Mouse (Mus musculus): ENCODE data around the gene Qrfp. TPM values are rescaled to one million over a fixed set of nuclear protein-coding genes. Genes with fewer than 3 reads are reported as not detected.

The Qrfp gene
- total RNA-seq, 1 experiment from 2014 or later: not detected

DNA sequence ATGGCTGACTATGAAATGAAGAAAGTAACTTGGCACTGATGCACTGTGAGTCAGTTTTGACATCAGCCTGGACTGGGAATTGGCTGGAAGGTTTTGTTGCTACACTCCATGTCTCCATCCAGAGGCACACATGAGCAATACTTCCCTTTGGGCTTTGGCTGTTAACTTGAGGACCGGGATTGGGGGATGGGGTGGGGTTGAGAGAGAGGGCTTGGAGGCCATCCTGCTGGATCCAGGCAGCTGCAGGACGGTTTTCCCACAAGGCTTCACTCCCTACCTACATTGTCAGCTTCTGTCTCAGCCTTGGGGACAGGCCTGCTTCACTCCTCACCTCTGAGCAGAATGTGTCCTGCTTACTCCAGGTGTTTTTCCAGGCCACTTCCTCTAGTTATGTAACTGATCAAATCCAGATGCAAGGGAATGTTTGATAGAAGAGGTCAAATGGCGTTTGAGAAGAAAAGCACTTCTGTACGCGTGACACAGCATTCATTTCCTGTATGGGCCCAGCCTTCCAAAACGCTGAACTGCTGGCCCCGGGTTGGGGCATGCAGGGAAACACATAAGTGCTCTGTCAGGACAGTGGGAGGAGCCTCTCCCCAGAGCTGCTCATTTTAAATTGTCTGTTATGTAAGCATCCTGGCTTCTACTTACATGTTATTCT lies 39.5 kb downstream of the Qrfp start:
- DNase-seq: peak; percentile 55

DNA sequence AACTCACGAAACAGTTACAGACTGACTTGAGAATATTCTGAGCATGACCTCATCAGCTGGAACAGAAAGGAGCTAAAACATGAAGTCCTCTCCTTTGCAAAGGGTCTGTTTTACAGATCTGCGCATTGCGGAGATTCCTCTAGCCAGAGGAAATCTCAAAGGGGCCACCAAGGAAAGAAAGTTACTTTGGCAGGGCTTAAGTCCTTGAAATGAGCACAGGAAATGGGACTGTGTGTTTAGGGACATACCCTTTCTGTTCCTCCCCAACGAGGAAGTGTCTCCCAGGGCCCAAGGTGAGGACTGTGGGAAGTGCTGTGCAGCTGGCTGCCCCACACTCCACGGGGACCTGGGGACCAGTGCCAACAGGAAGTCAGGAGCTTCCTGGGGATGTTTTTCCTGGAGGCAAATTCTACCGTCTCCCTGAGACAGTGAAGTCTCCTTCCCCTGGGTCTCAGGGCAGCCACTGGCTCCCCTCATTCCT lies 40.7 kb downstream of the Qrfp start:
- DNase-seq: peak; percentile 66

DNA sequence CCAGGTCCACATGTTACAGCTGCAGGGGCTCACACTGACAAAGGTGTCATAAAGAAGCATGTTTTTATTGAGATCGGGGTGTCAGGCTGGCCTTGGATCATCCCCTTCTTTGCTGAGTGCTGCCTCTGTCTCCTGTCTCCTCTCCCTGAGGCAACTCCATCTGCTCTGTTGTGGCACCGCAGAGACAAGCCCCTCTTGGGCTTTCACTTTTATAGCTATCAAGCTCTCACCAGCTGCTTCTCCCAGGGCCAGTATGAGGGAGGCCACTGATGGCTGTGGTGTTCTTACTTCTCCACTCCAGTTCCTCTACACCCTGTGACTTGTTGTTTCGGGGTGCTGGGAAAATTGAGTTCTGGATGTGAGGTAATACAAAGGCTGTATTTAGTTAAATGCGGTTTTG lies 41.3 kb downstream of the Qrfp start:
- DNase-seq: no peak

DNA sequence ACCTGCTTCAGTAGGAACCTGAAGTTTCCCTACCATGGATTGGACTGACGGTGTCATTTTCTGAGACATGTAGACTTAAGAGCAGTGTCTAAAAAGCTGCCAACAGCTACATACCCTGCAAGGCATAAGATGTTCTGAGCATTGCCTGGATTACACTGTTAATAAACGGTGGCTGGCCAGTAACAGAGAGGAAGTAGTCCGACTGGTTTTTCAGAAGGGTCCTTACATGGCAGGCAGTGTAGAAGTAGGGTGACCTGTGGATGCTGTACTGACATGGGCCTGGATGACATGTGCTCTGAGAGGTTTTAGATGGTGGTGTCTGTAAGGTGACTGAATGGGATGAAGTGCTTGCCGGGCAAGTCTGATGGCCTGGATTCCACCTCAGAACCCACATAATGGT lies 42.6 kb downstream of the Qrfp start:
- no peak for DNase-seq

DNA sequence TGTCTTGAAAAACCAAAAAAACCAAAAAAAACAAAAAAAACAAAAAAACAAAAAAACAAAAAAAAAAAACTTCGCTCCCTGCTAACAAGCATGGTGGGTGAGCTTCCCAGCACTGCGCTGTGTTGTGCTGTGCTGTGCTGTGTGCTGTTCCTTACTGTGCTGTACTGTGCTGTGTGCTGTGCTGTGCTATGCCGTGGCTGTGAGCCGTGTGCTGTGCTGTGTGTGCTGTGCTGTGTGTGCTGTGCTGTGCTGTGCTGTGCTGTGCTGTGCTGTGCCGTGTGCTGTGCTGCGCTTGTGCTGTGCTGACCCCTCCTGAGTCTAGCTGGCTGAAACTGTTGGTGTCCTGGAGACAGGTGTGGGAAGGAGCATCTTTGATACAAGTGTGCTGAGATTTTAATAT lies 43.3 kb downstream of the Qrfp start:
- no peak for DNase-seq

DNA sequence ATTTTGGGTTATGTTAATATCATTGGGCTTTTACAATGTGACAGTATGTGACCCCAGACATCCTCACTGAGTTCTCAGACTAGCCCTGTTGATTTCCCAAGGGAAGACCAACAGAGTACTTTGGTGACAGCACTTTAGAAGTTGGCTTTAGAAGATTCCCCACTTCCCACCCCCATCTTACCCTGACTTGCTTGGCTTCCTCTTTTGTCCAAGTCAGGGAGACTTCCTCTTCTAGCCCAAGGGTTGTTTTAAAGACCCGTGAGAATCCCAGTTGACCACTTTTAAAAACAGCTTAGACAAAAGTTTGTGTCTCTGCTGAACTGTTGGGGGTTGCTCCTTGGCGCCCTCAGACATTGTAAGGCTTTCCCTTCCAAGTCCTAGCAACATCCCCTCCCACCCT lies 47.1 kb downstream of the Qrfp start:
- DNase-seq: no peak

DNA sequence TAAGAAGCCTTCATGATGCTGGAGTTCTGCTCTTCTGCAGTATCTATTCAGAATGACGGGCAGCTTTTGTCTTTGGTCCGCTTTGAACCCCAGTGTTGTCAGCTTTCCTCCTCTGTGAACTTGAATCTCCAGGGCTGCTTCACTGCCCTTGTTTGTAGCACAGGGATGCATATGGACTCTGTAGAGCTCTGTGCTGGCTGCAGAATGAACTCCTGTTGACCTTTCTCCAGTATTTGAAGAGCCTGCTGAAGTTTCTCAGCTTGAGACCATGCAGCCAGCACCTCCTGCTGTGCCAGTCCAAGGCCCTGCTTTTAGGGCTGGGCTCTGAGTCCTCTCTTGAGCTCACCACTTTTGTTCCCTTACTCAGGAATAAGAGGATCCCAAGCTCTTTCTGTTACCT lies 47.5 kb downstream of the Qrfp start:
- DNase-seq: no peak

DNA sequence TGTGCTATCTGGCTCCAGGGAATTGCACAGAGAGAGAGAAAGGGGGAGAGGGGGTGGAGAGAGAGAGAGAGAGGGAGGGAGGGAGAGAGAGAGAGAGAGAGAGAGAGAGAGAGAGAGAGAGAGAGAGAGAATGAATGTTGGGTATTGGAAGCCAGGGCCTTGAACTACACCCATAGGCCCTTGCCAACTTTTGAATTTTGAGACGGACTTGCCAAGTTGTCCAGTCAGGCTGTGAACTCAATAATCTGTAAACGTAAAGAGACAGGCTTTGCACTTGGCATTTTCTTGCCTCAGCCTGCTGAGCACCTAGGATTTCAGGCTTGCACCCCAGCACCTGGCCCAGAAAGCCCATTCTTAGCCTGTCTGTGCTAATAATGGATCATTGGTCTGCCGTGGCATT lies 48.2 kb downstream of the Qrfp start:
- no peak for DNase-seq

DNA sequence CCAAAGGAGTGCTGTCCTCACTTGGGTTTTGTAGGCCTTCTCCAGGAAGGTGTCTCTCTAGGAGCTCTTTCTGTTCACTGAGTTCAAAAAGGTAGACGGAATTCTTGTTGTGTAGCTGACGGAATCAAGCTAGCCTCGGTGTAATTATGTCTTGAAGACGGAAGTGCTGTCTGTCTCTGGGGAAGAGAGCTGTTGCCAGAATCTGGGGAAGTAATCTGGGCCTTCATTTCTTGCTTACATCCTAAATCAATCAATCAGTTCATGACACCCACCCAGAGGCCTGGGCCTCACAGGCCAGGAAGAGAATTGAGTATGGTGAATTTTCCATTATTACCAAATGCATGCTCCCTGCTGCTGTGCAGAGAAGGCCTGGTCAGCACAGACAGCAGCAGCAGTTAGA lies 48.8 kb downstream of the Qrfp start:
- no peak for DNase-seq

DNA sequence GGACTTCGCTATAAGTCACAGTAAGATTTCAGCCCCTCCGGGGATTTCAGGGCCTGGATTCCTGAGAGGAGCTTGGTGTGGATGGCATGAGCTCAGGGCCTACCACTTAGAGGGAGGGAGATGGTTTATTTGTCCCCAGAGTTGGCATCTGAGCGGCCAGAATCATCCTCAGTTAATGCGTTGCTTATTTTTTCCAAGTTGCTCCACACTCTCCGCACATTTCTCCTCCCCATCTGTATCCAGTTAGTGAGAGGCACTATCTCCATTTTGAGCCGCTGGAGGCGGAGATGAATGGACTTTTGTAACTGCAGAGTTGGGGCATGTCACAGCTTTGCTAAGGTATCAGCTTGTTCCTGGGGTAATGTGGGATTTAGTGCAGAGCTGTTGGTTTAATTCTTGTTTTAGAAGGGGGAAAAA lies 49.3 kb downstream of the Qrfp start:
- no peak for DNase-seq

DNA sequence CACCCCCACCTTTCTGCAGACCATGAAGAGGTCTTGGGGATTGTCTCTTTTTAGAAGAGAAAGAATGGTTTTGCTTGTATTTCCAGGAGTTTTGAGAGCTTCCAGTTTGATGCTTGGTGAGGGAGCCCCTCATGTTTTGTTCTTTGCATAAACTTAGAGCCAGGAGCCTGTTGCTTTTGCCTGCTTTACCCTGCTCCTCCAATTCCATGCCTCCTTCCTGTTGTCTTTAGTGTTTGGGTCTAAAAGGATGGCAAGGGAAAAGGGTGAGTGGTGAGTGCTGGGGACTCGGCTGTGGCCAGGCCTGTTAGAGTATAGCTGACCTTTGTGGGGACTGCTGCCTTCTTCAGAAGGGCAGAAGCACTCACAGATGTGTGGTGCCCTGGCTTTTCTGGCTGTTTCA lies 49.9 kb downstream of the Qrfp start:
- DNase-seq: no peak

DNA sequence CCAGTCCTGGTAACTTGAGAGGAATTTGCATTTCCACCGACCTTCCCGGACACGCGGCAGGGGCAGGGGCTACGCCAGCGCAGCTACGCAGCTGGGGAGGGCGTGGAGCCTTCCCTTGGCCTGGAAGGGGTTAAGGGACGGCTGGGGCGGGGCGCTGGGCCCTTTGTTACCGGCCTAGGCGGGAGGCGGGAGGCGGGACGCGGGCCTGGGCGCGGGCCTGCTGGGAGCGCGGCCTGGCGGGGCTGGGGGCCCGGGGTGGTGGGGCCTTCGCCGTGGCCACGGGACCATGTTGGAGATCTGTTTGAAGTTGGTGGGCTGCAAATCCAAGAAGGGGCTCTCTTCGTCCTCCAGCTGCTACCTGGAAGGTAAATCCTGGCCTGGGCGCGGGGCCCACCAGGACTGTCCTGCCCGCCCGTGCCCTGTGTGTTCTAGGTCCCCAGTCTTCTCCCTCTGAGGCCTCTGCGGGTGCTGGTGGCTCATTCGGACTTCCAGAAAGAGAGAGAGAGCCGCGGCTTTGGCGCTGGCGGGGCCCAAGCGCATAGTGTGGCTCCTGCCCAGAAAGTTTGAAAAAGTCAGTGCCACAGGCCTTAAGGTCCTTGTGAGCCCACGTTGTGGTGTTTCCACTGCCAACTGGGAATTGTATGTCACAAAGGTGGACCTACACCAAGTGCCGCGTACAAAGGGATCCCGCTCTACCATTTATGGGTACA lies 50.5 kb downstream of the Qrfp start:
- DNase-seq: peak; percentile 90

DNA sequence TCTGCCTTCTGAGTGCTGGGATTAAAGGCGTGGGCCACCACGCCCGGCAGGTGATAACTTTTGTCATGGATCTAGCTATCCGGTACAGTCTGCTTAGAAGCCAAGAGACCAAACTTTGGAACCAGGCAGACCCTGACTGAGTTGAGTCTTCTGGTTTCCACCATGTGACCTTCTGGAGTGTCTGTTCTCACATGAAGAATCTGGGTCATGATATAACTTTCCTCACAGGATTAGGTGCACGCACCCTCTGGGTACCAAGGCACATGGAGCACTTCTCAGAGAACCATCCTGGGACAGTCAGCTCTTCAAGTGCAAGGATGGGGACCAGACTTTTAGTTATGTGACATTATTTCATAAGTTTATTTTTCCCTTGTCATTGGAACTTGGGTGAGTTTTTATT lies 51.4 kb downstream of the Qrfp start:
- DNase-seq: no peak

DNA sequence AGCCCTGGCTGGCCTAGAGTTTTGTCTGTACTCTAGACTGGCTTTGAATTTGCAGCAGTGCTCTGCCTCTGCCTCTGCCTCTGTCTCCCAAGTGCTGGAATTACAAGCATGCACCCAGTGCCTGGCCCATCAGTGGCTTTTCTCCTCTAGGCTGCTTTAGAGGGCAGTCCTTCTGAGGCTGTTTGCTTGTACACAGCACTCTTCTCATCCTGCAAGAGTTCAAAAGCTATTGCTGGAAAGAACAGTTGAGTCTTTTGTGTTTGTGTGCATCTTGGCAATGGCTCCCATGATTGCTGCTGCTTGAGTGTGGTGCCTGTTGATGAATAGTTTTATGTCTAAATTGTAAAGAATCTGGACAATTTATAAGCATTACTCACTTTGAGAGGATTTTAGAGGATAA lies 52.9 kb downstream of the Qrfp start:
- no peak for DNase-seq

Other genes with a start within 250 kb of the Qrfp start
- gene Fubp3, start 237.9 kb downstream of the Qrfp start, total RNA-seq (2021): 52.2 and 55.5 TPM in 2 replicates
- gene Prdm12, start 170.5 kb downstream of the Qrfp start, total RNA-seq (2021): not detected in 2 replicates
- gene Exosc2, start 139.9 kb downstream of the Qrfp start, total RNA-seq (2021): 23.6 and 25.7 TPM in 2 replicates
- 78.9 and 90.9 TPM in 2 replicates for gene Abl1, start 122.2 kb downstream of the Qrfp start, total RNA-seq (2021)
- 0.06 TPM in 1 of 2 replicates, not detected in the other for gene Fibcd1, start 35.4 kb upstream of the Qrfp start, total RNA-seq (2021)
- 12.8 and 15.9 TPM in 2 replicates for gene Lamc3, start 76.7 kb upstream of the Qrfp start, total RNA-seq (2021)
- gene Aif1l, start 139.6 kb upstream of the Qrfp start, total RNA-seq (2021): 7.1 and 11.0 TPM in 2 replicates
- gene Nup214, start 163.9 kb upstream of the Qrfp start, total RNA-seq (2021): 73.5 and 77.2 TPM in 2 replicates

Measured in adrenal gland, postnatal 25 days (tissue).